Mouse (Mus musculus): Measurements from ENCODE around the gene Olfr328.
"Not testable (repeated sequence)": the region's sequence is repeated elsewhere in the genome, so short reads cannot be mapped to it uniquely, and the experiment has no call there.

The Olfr328 gene

GRCm38 (mm10) chr11:58555536-58555935 lies at the start of gene Olfr328:
Olfr328 (minus strand) TSS chr11:58555636.
- DNase-seq = no peak

- DNase-seq = no peak
These were observed 49.8 kb upstream of the Olfr328 start for GRCm38 (mm10) chr11:58605228-58605627.

DNA sequence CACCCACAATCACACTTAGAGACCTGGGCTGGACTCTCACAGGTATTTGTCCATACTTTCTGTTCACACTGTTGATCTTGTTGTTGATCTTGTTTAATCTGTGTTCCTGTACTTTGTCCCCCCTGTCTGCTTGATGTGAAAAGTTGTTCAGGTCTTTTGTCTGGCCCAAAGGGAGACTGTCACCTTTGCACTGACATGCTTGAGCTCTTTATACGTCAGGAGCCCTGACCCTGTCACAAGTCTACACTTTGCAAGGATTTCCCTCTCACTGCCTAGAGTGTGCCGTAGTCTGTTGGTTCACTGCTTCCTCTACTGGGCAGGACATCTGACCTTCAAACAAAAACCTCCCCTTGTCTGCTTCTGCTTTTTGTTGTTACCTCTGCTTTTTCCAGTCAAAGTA lies 49.3 kb upstream of the Olfr328 start:
- DNase-seq = no peak

GRCm38 (mm10) chr11:58602800-58603560 lies 47.5 kb upstream of the Olfr328 start:
- no peak for DNase-seq

DNA sequence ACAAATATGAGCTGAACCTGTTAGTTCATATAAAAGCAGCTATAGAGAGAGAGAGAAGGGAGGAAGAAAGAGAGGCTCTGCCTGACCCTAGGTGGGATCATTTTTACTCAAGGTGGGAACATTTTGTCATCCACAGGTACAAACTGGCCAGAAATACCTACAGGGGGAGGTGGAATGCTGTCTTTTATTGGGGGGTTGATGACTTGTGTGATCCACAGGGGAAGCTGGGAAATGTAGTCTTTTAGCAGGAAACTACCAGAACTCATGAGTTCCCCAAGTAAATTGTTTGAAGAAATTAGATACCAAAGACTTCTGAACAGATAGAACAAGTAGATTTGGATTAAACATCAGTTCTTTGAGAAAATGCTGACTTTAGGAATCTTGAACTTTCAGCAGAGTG lies 46.6 kb upstream of the Olfr328 start:
- no peak for DNase-seq

GRCm38 (mm10) chr11:58597837-58598236 lies 42.4 kb upstream of the Olfr328 start:
- DNase-seq = no peak

DNA sequence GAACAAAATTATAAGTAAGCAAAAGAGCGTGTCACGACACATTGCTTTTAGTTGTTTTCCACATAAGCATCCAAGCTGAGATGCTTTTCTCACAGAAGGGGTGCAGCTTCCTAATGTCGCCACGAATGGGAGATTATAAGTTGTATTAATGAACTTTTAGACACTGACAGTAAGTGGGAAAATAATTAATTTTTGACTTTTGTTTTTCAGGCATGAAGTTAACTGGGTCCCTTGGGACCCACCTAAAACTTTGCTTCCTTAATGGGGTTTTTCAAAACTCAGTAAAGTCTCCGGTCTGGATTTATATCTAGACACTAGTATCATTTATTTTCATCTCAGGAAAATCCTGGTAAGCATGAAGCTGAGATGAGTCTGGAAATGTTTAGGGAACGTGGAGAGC lies 39.4 kb upstream of the Olfr328 start, which contains the start of gene Olfr324:
Gene Olfr324, plus strand, starts transcription at position 301 of the 400 bp plus-strand sequence.
- no peak for DNase-seq

DNA sequence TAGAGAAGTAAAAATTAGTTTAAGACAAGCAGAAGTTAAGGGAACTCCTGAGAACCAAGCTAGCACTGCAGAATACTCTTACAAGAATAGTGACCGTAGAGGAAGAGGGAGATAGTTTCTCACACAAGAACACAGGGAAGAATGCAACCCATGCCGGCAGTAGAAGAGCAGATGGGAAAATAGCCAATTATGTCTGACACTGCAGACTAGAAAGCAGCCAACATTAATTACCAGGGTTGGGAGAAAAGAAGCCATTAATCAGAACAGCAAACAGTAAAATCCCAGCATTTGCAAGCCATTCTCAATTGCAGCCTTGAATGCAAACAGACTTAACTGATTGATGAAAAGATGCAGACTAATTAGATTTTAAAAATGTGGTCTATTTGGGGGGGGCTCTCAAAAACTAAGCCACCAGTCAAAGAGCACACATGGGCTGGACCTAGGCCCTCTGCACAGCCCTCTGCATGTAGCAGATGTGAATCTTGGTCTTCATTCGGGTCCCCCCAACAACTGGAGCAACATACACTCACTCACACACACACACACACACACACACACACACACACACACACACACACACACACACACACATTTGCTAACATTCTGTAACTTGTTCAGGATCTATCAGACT lies 33.3 kb upstream of the Olfr328 start:
- DNase-seq = no peak

- peak; percentile 34 for DNase-seq
These were observed 32.5 kb upstream of the Olfr328 start for GRCm38 (mm10) chr11:58587898-58588348.

- no peak for DNase-seq
These were observed 23.2 kb upstream of the Olfr328 start for GRCm38 (mm10) chr11:58578636-58579035.

GRCm38 (mm10) chr11:58577430-58577829 lies 22.0 kb upstream of the Olfr328 start, which contains the start of gene Olfr325:
Olfr325 (plus strand) TSS chr11:58577730.
- no peak for DNase-seq

- no peak for DNase-seq
These were observed 15.0 kb upstream of the Olfr328 start, which contains the start of gene Olfr224 for GRCm38 (mm10) chr11:58570405-58570804. Olfr224 (minus strand) TSS chr11:58570553.

- no peak for DNase-seq
These were observed 9.1 kb downstream of the Olfr328 start, which contains the start of gene Olfr329-ps for GRCm38 (mm10) chr11:58546322-58546721. Olfr329-ps (minus strand) TSS chr11:58546422.

- DNase-seq = not testable (repeated sequence)
These were observed 20.7 kb downstream of the Olfr328 start, which contains the start of gene Olfr330 for GRCm38 (mm10) chr11:58534736-58535135. Olfr330 (minus strand) TSS chr11:58534836.

GRCm38 (mm10) chr11:58519756-58520155 lies 35.7 kb downstream of the Olfr328 start:
- peak; percentile 12 for DNase-seq

GRCm38 (mm10) chr11:58518916-58519315 lies 36.5 kb downstream of the Olfr328 start:
- peak; percentile 53 for DNase-seq

DNA sequence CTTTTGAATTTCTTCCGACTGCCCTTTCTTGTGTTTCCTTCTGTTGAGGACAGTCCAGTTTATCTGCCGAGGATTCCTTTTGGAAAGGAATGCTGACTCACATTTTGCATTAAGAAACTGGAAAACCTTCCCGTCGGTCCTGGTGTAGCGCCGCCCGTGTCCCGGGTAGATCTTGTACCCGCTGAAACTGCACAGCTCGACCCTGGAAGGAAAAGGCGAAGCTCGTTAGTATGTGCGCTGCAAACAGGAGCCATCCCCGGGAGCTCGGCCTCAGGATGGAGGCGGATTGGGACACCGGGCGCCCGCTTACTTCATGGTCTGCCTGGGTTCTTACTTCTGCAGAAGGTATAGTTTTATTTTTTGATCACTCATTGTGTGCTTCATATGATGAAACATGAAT lies 46.4 kb downstream of the Olfr328 start:
- not testable (repeated sequence) for DNase-seq

DNA sequence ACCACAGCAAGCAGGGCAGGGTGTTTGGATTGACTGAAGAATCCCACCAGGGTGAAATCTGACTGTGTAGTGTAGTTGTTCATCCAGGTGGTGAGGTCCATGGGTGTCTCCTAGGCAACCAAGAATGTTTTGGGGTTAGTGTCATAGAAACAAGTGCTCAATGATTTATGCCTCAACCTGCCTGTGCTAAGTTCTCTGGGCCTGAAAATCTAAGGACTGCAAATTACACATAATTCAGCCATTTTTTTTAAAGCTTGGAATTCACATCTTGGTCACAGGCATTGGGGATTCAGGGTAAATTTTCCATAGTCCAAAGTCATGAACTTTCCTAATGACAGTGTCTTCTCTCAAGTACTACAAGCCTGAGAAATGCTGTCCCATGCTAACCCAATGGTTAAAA lies 53.0 kb downstream of the Olfr328 start, which contains the start of gene Olfr331:
Gene Olfr331, minus strand, starts transcription at position 101 of the 400 bp plus-strand sequence.
- not testable (repeated sequence) for DNase-seq

All from thymus, postnatal 25 days (tissue).